Mouse (Mus musculus) heart, postnatal 0 days (tissue): ENCODE data around the gene Kdelc1. TPM values are rescaled to one million over a fixed set of nuclear protein-coding genes. Genes with fewer than 3 reads are reported as not detected.

ENCODE experiments used
- ATAC-seq: fragments of 200-750 bp; cut with Nextera tagmentation; 2 replicates; pipeline ENCODE4 v1.8.0; 2017; ENCODE audit warnings: low read depth, moderate number of reproducible peaks, moderate library complexity; ENCODE audit not compliant: insufficient read depth
- DNase-seq: peaks from one replicate; pipeline ENCODE4 v3.0.0-alpha.2; 2016; ENCODE audit warnings: low spot score
- H3K27ac ChIP-seq: fragments of 300-500 bp; sonication (generic); 2 replicates; pipeline ENCODE4 v1.5.1; 2014; ENCODE audit warnings: low read depth, mild to moderate bottlenecking
- H3K27me3 ChIP-seq: fragments of 300-500 bp; sonication (generic); 2 replicates; pipeline ENCODE4 v1.6.1; 2014; ENCODE audit warnings: low read length, mixed read lengths; ENCODE audit not compliant: control insufficient read depth, insufficient read depth
- H3K36me3 ChIP-seq: fragments of 300-500 bp; sonication (generic); replicated peaks from 2 replicates; pipeline ENCODE4 v1.6.1; 2014; ENCODE audit warnings: low read length, mixed read lengths; ENCODE audit not compliant: control insufficient read depth, insufficient read depth
- H3K4me1 ChIP-seq: fragments of 300-500 bp; sonication (generic); 2 replicates; pipeline ENCODE4 v1.6.1; 2014; ENCODE audit warnings: antibody characterized with exemption; ENCODE audit not compliant: control insufficient read depth, insufficient read depth
- H3K4me2 ChIP-seq: fragments of 300-500 bp; sonication (generic); 2 replicates; pipeline ENCODE4 v1.6.1; 2014; ENCODE audit warnings: low read depth, mild to moderate bottlenecking, low read length, moderate library complexity
- H3K4me3 ChIP-seq: fragments of 300-500 bp; sonication (generic); 2 replicates; pipeline ENCODE4 v1.5.1; 2014; ENCODE audit warnings: low read depth, low read length
- H3K9ac ChIP-seq: fragments of 300-500 bp; sonication (generic); replicated peaks from 2 replicates; pipeline ENCODE4 v1.6.1; 2014; ENCODE audit warnings: low read depth, low read length, mixed read lengths
- H3K9me3 ChIP-seq: fragments of 300-500 bp; sonication (generic); replicated peaks from 2 replicates; pipeline ENCODE4 v1.6.1; 2016; ENCODE audit warnings: low read length; ENCODE audit not compliant: control insufficient read depth
- CTCF ChIP-seq: IDR thresholded peaks from 2 replicates; pipeline ENCODE4 v1.5.1; 2016; ENCODE audit warnings: antibody characterized with exemption, control low read depth, low read depth
- EP300 ChIP-seq: IDR thresholded peaks from 2 replicates; pipeline ENCODE4 v1.6.1; 2016; ENCODE audit warnings: antibody characterized with exemption, low read depth
- WGBS: fragments of 180-500 bp; shearing (Covaris S2); extraction: QIAGEN DNeasy Blood & Tissue Kit; methylation state at CpG from one replicate; pipeline ENCODE4 v1.1.7; 2014; 5-methylcytosine and 5-hydroxymethylcytosine counted together
- polyA plus RNA-seq: library from polyadenylated mRNA; unstranded; fragments of >200 nt; fragmentation: Nextera tagmentation; extraction: Ambion mirVana; gene quantifications from 2 replicates; pipeline ENCODE4 v1.2.1, GENCODE M21; 2015
- total RNA-seq: library from RNA; depleted of rRNA; stranded (reverse); fragments of >200 nt; gene quantifications from 2 replicates; pipeline ENCODE4 v1.2.3, GENCODE M21; 2014; ENCODE audit warnings: low replicate concordance; rRNA removed

Gene Kdelc1
- 14.2 and 20.2 TPM in 2 replicates for total RNA-seq
- 25.4 and 30.2 TPM in 2 replicates for polyA plus RNA-seq

DNA sequence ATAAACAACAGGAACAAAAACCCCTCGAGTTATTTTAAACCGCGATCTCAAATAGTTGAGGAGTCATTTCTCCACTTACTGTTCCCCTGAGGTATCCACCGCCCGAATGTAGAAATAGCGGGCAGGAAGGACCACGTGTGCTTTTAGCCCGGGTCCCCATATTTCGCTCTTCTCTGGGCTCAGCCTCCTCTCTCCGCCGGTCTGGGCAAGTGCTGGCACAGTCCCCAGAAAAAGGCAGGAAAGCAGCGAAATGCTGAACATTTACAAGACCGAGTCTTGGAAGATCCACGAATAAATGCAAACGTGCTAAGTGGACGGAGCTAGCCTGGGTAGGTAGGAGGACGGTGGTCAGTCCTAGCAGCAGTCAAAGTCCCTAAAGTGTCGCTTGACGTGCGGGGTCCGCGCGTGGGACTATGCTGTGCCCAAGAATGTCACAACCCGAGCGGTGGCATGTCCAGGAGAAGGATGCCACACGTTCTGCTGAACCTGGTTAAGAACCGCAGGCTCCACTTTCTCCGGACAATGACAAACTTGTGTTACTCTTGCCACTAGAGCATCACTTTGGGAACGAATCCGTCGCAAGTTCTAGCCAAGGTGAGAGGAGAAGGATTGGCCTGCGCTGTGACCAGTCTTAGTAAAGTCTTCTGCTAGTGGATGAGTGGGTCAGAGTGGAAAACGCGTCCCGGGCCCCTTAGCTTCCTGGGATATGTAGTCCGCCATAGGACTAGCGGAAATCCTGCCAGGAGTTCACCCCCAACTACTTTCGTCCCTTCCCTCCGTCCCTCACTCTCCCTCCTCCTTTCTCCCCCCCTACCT, at the start of gene Kdelc1, which contains the start of gene Bivm:
Gene Kdelc1 (minus strand): TSS at position 570 of the 816 bp plus-strand sequence.
Gene Bivm (plus strand): TSS at position 719 of the 816 bp plus-strand sequence.
- Histone ChIP-seq H3K9me3 (no peaks in the 10 kb centered on the region), H3K4me3 (peak within 1 kb of the TSS; percentile 61), H3K27me3 (no peaks in the 10 kb centered on the region), H3K4me1 (peaks cover 3% of the 10 kb centered on the region; the same call in 1 of the 2 replicates), H3K36me3 (peaks cover 27% of the 10 kb centered on the region), H3K9ac (peak within 1 kb of the TSS; percentile 73), H3K27ac (peak within 1 kb of the TSS; percentile 95), H3K4me2 (peak within 1 kb of the TSS; percentile 89)
- under 1% methylated on average over 39 of the region's 39 CpGs for WGBS
- ATAC-seq (peak; percentile 96), DNase-seq (peak; percentile 100)
- TF ChIP-seq EP300 (peak; percentile 59), CTCF (no peak)

- no peak overlapping the region for H3K9ac ChIP-seq
- ATAC-seq (no peak), DNase-seq (no peak)
- H3K27me3 ChIP-seq: no peaks in the 10 kb centered on the region
- no peak for TF ChIP-seq CTCF
- TF ChIP-seq EP300: no peak
- H3K9me3 ChIP-seq: peaks cover 9% of the 10 kb centered on the region; the same call in 1 of the 2 replicates
- no peak overlapping the region for H3K4me2 ChIP-seq
- H3K36me3 ChIP-seq: peaks cover 73% of the 10 kb centered on the region
- H3K4me3 ChIP-seq: no peak overlapping the region
- no peak overlapping the region for H3K27ac ChIP-seq
- 97% methylated on average over 3 of the region's 3 CpGs for WGBS
- H3K4me1 ChIP-seq: no peaks in the 10 kb centered on the region
Observed at GRCm38 (mm10) chr1:44167859-44168383, 49.3 kb upstream of the Kdelc1 start.

DNA sequence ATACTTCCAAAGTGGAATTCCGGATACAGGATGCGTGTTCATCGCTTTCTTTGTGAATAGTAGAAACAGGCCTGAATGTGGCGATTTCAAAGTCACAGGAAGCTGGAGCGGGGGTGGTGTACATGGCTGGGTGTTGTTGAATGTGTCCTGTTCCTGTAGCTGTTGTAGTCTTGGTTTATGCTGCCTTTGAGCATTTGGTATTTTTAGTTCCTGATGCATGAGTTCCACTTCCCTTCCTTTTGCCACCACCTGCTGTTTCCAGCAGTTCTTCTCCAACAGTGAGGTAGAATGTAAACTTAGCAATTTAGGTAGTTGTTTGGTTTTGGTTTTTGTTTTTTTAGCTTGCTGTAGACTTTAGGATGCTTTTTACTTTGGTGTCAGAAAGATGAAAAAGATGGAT, 43.8 kb upstream of the Kdelc1 start:
- DNase-seq (no peak), ATAC-seq (no peak)
- Histone ChIP-seq H3K4me2 (no peak overlapping the region), H3K4me1 (no peaks in the 10 kb centered on the region), H3K9ac (no peak overlapping the region), H3K36me3 (peaks cover 84% of the 10 kb centered on the region), H3K4me3 (no peak overlapping the region), H3K9me3 (no peaks in the 10 kb centered on the region), H3K27me3 (no peaks in the 10 kb centered on the region), H3K27ac (no peak overlapping the region)
- 77% methylated on average over 5 of the region's 5 CpGs for WGBS
- TF ChIP-seq EP300 (no peak), CTCF (no peak)

GRCm38 (mm10) chr1:44161818-44162217, 43.2 kb upstream of the Kdelc1 start:
- Histone ChIP-seq H3K27ac (no peak overlapping the region), H3K4me1 (no peaks in the 10 kb centered on the region), H3K27me3 (no peaks in the 10 kb centered on the region), H3K9me3 (no peaks in the 10 kb centered on the region), H3K9ac (no peak overlapping the region), H3K36me3 (peaks cover 78% of the 10 kb centered on the region), H3K4me2 (no peak overlapping the region), H3K4me3 (no peak overlapping the region)
- no peak for TF ChIP-seq EP300
- 91% methylated on average over 6 of the region's 6 CpGs for whole genome bisulfite sequencing
- ATAC-seq (no peak), DNase-seq (no peak)

GRCm38 (mm10) chr1:44158317-44158716, 39.7 kb upstream of the Kdelc1 start:
- Histone ChIP-seq H3K9me3 (no peaks in the 10 kb centered on the region), H3K4me1 (no peaks in the 10 kb centered on the region), H3K4me2 (no peak overlapping the region), H3K27ac (no peak overlapping the region), H3K27me3 (no peaks in the 10 kb centered on the region), H3K36me3 (peaks cover 50% of the 10 kb centered on the region), H3K4me3 (no peak overlapping the region), H3K9ac (no peak overlapping the region)
- DNase-seq: no peak
- no peak for ATAC-seq
- no peak for TF ChIP-seq EP300
- no peak for TF ChIP-seq CTCF
- WGBS: 87% methylated on average over 6 of the region's 6 CpGs
